Mouse (Mus musculus) lung, embryonic 14.5 days (tissue): ENCODE data around the gene Erbin. TPM values are rescaled to one million over a fixed set of nuclear protein-coding genes. Genes with fewer than 3 reads are reported as not detected.

Experiments used
- ATAC-seq: fragments of 200-750 bp; cut with Nextera tagmentation; 2 replicates; pipeline ENCODE4 v1.8.0; 2017; ENCODE audit warnings: mild to moderate bottlenecking, moderate TSS enrichment, moderate library complexity; ENCODE audit not compliant: insufficient read depth
- DNase-seq: peaks from one replicate; pipeline ENCODE4 v3.0.0-alpha.2; 2015
- H3K27ac ChIP-seq: fragments of 300-500 bp; sonication (generic); 2 replicates; pipeline ENCODE4 v1.5.1; 2014; ENCODE audit warnings: low read depth, mild to moderate bottlenecking, moderate library complexity
- H3K27me3 ChIP-seq: fragments of 300-500 bp; sonication (generic); 2 replicates; pipeline ENCODE4 v1.6.1; 2014; ENCODE audit warnings: low read length, control low read depth; ENCODE audit not compliant: insufficient read depth
- H3K36me3 ChIP-seq: fragments of 300-500 bp; sonication (generic); 2 replicates; pipeline ENCODE4 v1.6.1; 2014; ENCODE audit warnings: control low read depth; ENCODE audit not compliant: insufficient read depth
- H3K4me1 ChIP-seq: fragments of 300-500 bp; sonication (generic); 2 replicates; pipeline ENCODE4 v1.6.1; 2014; ENCODE audit warnings: antibody characterized with exemption, control low read depth; ENCODE audit not compliant: insufficient read depth
- H3K4me2 ChIP-seq: fragments of 300-500 bp; sonication (generic); 2 replicates; pipeline ENCODE4 v1.6.1; 2014; ENCODE audit warnings: mild to moderate bottlenecking
- H3K4me3 ChIP-seq: fragments of 300-500 bp; sonication (generic); 2 replicates; pipeline ENCODE4 v1.5.1; 2014; ENCODE audit warnings: low read depth, low read length
- H3K9ac ChIP-seq: fragments of 300-500 bp; sonication (generic); 2 replicates; pipeline ENCODE4 v1.6.1; 2014
- H3K9me3 ChIP-seq: fragments of 300-500 bp; sonication (generic); 2 replicates; pipeline ENCODE4 v1.6.1; 2016; ENCODE audit warnings: low read depth, low read length, control low read depth
- CTCF ChIP-seq: IDR thresholded peaks from 2 replicates; pipeline ENCODE4 v1.5.1; 2016; ENCODE audit warnings: antibody characterized with exemption, low read depth
- WGBS: fragments of 180-500 bp; shearing (Covaris S2); extraction: QIAGEN DNeasy Blood & Tissue Kit; methylation state at CpG from one replicate; pipeline ENCODE4 v1.1.7; 2014; 5-methylcytosine and 5-hydroxymethylcytosine counted together
- polyA plus RNA-seq: library from polyadenylated mRNA; unstranded; fragments of >200 nt; fragmentation: Nextera tagmentation; extraction: Ambion mirVana; gene quantifications from 2 replicates; pipeline ENCODE4 v1.2.1, GENCODE M21; 2014

Gene Erbin
- polyA plus RNA-seq, 1 experiment from 2014 or later, result 30.7 TPM

DNA sequence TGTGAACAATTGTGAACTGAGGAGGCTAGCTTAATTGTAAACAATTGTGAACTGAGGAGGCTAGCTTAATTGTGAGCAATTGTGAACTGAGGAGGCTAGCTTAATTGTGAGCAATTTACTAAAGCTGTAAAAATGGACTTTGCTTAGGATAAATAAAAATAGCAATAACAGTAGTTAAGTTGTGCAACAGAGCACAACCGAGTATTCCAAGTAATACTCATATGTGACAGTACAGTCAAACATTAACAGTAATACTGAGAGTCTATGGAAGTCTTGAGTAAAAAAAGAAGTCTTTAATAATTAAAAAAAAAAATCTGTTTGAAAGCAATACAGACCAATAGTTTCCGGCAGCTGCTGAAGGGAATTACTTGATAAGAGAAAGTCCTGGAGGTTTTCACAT lies 61.3 kb downstream of the Erbin start:
- 72% methylated on average over 2 of the region's 2 CpGs for WGBS
- Histone ChIP-seq H3K27me3 (no peaks in the 10 kb centered on the region), H3K4me2 (no peak overlapping the region), H3K9ac (no peak overlapping the region), H3K27ac (no peak overlapping the region), H3K9me3 (no peaks in the 10 kb centered on the region), H3K4me1 (no peaks in the 10 kb centered on the region), H3K4me3 (no peak overlapping the region), H3K36me3 (peaks cover 60% of the 10 kb centered on the region)
- no peak for TF ChIP-seq CTCF
- no peak for DNase-seq
- ATAC-seq, result no peak

DNA sequence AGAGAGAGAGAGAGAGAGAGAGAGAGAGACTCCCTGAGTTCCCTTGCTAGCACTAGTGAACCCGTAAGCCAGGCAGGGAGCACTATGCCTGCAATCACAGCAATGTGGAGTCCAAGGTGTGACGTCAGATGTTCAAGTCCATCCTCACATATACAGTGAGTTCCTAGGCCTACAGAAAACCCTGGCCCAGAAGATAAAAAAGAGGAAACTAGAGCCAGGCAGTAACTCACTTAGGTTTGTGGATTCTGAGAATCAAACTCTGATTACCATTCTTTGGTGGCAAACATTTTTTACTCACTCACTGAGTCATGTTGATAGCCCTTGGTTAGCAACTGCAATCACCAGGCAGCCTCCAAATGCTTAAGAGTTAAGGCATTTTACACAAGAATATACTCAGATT lies 72.7 kb downstream of the Erbin start:
- Histone ChIP-seq H3K4me3 (no peak overlapping the region), H3K4me2 (no peak overlapping the region), H3K27me3 (no peaks in the 10 kb centered on the region), H3K36me3 (peaks cover 44% of the 10 kb centered on the region), H3K4me1 (no peaks in the 10 kb centered on the region), H3K27ac (no peak overlapping the region), H3K9me3 (no peaks in the 10 kb centered on the region), H3K9ac (no peak overlapping the region)
- 87% methylated on average over 2 of the region's 2 CpGs for WGBS
- ATAC-seq, result no peak
- DNase-seq, result no peak
- no peak for TF ChIP-seq CTCF

DNA sequence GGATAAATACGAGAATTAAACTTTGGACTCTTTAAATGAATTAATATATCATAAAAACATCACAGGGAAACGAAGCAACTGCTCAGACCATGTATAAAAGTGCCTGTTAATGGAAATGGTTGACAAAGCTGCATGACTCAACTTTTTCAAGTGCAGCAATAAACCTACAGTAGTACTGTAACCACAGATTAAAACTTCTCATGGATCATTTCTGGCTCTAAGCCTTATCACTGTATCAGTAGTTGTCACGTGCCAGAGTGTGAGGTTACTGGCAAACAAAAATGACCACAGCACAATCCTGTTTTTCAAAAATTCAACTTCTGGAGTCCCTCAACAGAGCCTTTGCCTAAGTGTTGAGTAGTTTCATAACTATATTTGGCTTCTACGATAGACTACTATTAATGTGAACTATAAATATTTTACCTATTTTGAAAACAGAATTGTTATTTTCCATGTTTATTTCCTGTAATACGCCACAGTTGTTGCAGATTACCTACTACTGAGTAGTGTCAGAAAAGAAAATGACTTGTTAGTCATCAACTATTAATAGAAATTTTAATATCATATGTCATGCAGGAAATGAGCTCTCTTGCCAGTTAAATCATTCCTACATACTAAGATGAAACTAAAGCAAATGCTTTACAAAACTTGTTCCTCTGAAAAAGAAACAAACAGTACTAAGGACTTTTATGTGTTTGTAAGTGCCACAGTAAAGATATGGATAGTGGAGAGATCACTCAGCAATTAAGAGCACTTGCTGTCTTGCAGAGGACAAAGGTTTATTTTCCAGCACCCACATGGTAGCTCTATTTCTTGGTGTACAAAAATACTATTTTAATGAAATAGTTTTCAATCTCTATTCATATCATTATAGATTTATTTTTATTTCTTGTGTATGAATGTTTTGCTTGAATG lies 78.8 kb downstream of the Erbin start:
- Histone ChIP-seq H3K27me3 (no peaks in the 10 kb centered on the region), H3K4me2 (no peak overlapping the region), H3K4me1 (no peaks in the 10 kb centered on the region), H3K4me3 (no peak overlapping the region), H3K27ac (no peak overlapping the region), H3K9me3 (no peaks in the 10 kb centered on the region), H3K36me3 (peaks cover 64% of the 10 kb centered on the region), H3K9ac (no peak overlapping the region)
- TF ChIP-seq CTCF, result no peak
- 88% methylated on average over 5 of the region's 5 CpGs for WGBS
- ATAC-seq (no peak), DNase-seq (no peak)

DNA sequence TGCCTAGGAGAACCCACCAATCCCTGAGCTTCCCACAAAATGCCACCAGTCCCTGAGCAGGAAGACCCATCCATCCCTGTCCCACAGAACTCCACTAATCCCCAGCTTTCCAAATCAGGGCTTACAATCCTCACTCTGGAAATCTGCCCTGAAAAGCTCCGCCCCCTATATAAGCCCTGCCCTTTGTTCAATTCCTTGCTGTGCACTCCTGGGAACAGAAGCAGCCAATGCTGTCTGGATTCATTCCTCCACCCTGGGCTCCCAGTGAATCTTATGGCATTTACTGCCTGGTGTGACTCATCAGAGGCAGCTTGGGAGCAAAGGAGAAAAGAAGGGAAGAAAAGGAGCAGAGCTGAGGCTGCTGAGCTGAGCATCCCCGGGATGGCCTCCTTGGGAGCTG lies 81.7 kb downstream of the Erbin start:
- H3K4me1 ChIP-seq, result no peaks in the 10 kb centered on the region
- no peak for ATAC-seq
- DNase-seq, result no peak
- no peak overlapping the region for H3K9ac ChIP-seq
- H3K27ac ChIP-seq, result no peak overlapping the region
- 82% methylated on average over 2 of the region's 2 CpGs for WGBS
- peaks cover 66% of the 10 kb centered on the region for H3K36me3 ChIP-seq
- no peak for TF ChIP-seq CTCF
- H3K9me3 ChIP-seq, result no peaks in the 10 kb centered on the region
- H3K4me3 ChIP-seq, result no peak overlapping the region
- H3K27me3 ChIP-seq, result no peaks in the 10 kb centered on the region
- no peak overlapping the region for H3K4me2 ChIP-seq

DNA sequence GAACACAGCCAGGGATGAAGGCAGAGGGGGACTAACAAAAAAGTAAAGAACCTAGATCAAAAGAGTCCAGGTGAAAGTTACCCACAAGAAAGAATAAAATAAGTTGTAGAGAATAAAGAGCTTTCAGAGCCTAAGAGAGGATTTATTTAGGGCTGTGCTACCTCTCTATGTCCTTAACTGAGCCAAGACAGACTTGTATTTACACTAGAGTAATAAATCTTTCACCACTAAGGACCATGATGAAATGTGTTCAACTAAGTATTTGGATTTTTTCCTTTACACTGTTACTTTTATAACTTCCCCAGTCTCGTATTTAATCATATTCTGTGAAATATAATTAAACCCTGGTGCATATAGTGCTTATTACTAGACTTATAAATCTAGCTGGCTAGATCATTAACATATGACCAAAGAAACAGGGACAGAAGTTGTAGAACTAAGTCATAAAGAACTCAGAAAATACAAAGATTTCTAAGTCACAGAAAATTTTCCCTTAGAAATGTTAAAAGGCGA lies 90.6 kb downstream of the Erbin start:
- TF ChIP-seq CTCF, result no peak
- Histone ChIP-seq H3K36me3 (peaks cover 43% of the 10 kb centered on the region), H3K9ac (no peak overlapping the region), H3K27me3 (no peaks in the 10 kb centered on the region), H3K9me3 (no peaks in the 10 kb centered on the region), H3K4me2 (no peak overlapping the region), H3K27ac (no peak overlapping the region), H3K4me3 (no peak overlapping the region), H3K4me1 (no peaks in the 10 kb centered on the region)
- ATAC-seq (no peak), DNase-seq (no peak)
- 64% methylated on average over 2 of the region's 2 CpGs for WGBS

DNA sequence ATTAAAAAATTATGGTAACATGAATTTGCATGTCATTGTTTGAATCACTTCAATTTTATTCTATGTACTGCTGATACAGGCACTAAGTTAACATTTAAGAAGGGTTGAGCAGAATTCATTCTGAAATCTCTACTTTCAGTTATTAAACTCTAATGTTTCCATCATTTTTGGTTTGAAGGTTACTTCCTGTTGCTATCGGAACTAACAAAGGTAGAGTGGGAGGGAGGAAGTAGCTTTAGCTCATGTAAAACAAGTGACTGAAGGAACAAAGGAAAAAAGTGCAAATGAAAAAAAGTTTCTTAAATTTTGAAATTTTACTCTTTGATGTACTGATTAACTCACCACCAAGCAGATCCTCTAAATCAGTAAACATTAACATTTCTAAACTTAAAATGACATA lies 98.0 kb downstream of the Erbin start:
- H3K9me3 ChIP-seq, result no peaks in the 10 kb centered on the region
- H3K4me3 ChIP-seq, result no peak overlapping the region
- no peak overlapping the region for H3K9ac ChIP-seq
- H3K27ac ChIP-seq, result no peak overlapping the region
- no peak overlapping the region for H3K4me2 ChIP-seq
- H3K4me1 ChIP-seq, result no peaks in the 10 kb centered on the region
- no peak for ATAC-seq
- peaks cover 47% of the 10 kb centered on the region for H3K36me3 ChIP-seq
- H3K27me3 ChIP-seq, result no peaks in the 10 kb centered on the region
- DNase-seq, result no peak
- TF ChIP-seq CTCF, result no peak
- WGBS, result 67% methylated on average over 1 of the region's 1 CpGs

DNA sequence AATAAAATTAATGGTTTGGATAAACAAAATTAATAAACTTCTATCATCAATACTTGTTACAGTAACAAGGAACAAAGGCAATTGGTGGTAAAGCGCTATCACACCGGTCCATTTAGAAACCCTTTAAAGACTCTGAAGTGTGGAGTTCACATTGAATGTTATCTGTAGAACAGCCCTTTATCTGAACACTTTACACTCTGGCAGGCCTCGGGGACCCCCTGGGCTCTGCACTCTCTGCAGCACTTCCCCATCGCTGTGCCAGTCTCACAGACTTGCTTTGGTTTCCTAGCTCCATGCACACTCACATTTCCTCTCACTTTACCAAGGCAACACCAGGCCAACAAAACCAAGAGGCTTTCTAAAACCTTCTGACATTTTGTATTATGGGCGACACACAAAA lies 100.9 kb downstream of the Erbin start:
- no peak overlapping the region for H3K4me3 ChIP-seq
- ATAC-seq, result no peak
- H3K27ac ChIP-seq, result no peak overlapping the region
- no peaks in the 10 kb centered on the region for H3K27me3 ChIP-seq
- TF ChIP-seq CTCF, result no peak
- H3K4me1 ChIP-seq, result no peaks in the 10 kb centered on the region
- no peaks in the 10 kb centered on the region for H3K9me3 ChIP-seq
- H3K9ac ChIP-seq, result no peak overlapping the region
- DNase-seq, result no peak
- WGBS, result 64% methylated on average over 5 of the region's 5 CpGs
- peaks cover 42% of the 10 kb centered on the region for H3K36me3 ChIP-seq
- no peak overlapping the region for H3K4me2 ChIP-seq
